Mouse (Mus musculus) R1 (cell line): ENCODE measurements around the gene Rph3a.
A peak's percentile ranks its signal among the peaks of the same experiment; 100 is the strongest.
"Not testable (repeated sequence)": the region's sequence is repeated elsewhere in the genome, so short reads cannot be mapped to it uniquely, and the experiment has no call there.

Experiments
- DNase-seq: peaks from one replicate; pipeline ENCODE4 v3.0.0-alpha.2; 2018; ENCODE audit warnings: low read depth, low spot score

Gene Rph3a

GRCm38 (mm10) chr5:120914204-120914603 lies 95.7 kb downstream of the Rph3a start, which contains the start of gene Oas1d:
TSS of gene Oas1d (plus strand) at chr5:120914536.
- DNase-seq = not testable (repeated sequence)

DNA sequence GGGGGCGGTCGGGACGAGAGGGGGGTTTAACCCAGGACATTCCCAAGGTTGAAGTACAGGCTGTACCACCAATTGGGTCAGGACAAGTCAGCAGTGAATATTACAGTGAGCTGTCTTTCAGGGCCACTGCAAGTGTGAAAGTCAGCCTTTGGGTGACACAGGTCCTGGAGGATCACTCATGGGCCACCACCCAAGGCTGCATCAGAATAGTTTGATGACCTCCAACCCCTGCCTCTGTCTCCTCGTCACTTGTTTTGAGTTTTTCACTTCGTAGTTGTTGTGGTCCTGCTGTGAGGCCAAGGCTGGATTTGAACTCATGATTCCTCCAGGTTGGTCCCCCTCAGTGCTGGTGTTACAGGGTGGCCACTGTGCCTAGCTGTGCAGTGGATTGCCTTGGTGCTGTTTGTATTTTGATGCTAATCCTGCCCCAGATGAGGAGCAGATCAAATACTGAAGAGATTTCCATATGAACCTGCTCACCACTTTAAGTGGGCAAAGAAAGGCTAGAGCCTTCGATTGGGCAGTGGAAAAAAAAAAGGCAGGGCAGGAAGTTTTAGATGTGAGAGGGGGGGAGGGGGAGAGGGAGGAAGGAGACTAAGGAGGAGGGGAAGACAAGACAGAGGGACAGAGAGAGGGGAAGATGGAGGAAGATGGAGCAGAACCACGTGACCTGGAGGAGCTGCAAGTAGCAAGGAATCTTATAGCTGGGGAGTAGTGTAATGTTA lies 101.5 kb downstream of the Rph3a start:
- DNase-seq = peak; percentile 72

- peak; percentile 77 for DNase-seq
Observed at GRCm38 (mm10) chr5:120906791-120907733, 102.8 kb downstream of the Rph3a start, which contains the start of gene Oas1a. TSS of gene Oas1a (minus strand) at chr5:120907521.

DNA sequence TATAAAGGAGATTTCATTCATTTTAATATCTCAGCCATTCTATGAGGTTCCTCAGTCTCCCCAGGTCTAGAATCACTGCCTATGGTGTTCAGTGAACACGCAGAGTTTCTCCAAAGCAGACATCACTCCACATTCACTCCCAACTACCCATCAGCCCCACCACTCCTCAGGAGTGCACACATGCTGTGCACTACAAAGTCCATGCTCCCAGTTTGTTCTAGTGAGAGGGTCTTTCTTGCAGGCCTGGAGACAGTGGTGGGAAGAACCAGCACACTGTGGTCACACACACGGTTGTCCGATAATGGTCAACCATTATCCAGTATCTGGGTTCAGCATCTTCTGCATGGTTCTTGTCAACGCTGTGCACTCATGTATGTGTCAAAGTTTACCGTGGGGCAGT lies 107.8 kb downstream of the Rph3a start:
- DNase-seq = no peak

DNA sequence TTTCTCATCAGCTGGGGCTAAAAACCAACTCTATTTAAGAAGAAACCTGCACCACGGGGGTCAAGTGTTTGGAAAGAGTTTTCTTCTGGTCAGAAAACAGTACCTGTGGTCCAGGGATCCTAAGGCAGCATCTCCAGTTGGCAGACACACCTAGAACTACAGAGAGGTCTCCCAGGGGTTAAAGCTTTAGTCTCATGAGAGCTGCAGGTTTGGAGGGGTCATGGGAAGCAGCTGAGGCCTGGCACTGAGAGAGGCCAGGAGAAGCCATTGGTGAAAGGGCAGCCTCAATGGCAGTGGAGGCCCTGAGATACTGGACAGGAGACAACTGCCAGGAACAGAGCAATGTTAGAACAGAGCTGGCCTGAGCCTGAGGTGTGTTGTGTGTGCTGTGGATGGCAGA lies 109.2 kb downstream of the Rph3a start:
- DNase-seq = no peak

DNA sequence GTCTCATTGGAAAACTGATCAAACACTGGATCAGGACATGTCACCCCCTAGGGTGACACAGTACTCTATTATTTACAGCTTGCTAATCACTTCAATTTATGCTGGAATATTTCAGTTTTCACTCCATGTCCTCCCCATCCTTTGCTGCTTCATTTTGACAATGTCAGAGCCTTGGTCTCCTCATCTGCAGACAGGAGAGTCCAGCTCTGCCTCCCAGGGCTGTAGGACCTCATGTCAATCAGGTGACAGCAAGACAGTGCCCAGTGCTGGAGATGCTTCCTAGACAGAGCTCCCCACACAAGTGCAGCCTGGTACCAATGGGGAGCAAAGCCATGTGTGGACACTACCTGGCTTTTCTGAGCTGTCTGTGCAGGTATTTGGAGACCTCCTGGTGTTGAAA lies 111.2 kb downstream of the Rph3a start:
- DNase-seq = no peak

- DNase-seq = no peak
Observed at GRCm38 (mm10) chr5:120898307-120898706, 111.6 kb downstream of the Rph3a start.

DNA sequence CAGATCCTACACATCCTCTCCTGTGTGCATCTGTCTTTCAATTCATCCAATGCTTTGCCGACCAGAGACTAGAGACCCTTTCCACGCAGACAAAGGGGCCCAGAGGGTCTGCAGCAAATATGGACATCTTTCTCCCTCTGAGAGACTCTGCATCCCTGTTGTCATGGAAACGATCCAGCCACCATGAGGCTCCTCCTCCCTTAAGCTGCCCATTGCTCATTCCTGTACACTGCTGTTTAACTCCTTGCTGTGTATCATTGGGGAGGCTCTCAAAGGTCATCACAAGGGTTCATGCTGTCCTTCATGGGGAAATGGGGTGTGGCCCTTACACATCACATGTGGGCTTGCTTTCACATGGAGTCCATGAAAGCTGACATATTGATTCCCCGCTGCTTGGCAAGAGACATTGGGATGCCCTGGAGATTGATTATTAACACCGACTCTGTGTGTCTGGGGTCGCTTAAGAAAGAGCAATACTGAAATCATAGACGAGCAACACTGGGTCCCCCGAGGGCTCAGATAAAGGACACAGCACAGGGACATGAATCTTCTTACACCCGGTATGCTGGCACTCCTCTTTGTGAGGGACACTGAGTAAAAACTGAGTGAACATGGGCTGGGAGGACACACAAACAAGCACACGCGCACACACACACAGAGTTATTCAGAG lies 114.5 kb downstream of the Rph3a start:
- peak; percentile 93 for DNase-seq

- DNase-seq = peak; percentile 91
Observed at GRCm38 (mm10) chr5:120894692-120895091, 115.2 kb downstream of the Rph3a start.

DNA sequence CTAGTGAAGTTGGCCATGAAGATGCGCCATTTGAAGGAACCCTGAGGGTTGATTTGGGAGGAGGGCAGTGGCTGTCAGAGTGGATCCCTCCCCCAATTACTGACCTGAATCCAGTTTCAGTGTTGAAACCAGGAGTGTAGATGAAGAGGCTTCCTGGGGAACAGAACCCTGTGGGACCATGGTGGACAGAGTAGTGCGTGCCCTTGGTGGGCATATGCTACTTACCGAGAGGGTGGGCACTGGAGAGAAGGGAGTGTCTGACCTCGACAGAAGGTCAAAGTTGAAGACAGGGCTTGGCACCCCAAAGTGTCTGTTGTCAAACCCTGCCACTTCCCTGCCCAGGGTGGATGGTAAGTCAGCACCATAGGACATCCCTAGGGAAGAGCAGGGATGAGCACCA lies 116.0 kb downstream of the Rph3a start:
- not testable (repeated sequence) for DNase-seq

GRCm38 (mm10) chr5:120892243-120892660 lies 117.6 kb downstream of the Rph3a start:
- DNase-seq = peak; percentile 61

GRCm38 (mm10) chr5:120891566-120892242 lies 118.2 kb downstream of the Rph3a start:
- DNase-seq = not testable (repeated sequence)

- no peak for DNase-seq
Observed at GRCm38 (mm10) chr5:120890991-120891390, 118.9 kb downstream of the Rph3a start.
